Mouse (Mus musculus) liver, postnatal 0 days (tissue): ENCODE data around the gene Phf12.
"Not testable (repeated sequence)": the region's sequence is repeated elsewhere in the genome, so short reads cannot be mapped to it uniquely, and the experiment has no call there.

Experiments
- CTCF ChIP-seq: sonication (generic); IDR thresholded peaks from 2 replicates; pipeline ENCODE4 v1.5.1; 2016; ENCODE audit warnings: antibody characterized with exemption, low read depth
- EP300 ChIP-seq: IDR thresholded peaks from 2 replicates; pipeline ENCODE4 v1.6.1; 2016; ENCODE audit warnings: antibody characterized with exemption, low read depth, mild to moderate bottlenecking

DNA sequence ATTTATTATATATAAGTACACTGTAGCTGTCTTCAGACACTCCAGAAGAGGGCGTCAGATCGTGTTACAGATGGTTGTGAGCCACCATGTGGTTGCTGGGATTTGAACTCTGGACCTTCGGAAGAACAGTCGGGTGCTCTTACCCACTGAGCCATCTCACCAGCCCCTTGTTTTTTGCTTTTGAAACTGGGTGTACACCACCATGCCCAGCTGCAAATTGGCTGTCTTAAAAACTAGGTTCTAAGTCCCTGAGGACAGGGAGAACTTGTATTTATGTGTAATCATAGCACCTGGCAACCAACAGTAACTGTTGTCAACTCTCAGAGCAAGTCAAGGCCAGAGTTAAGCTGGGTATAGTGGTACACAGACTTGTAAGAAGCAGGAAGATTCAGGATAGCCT lies 66.1 kb downstream of the Phf12 start:
- TF ChIP-seq CTCF, EP300: not testable (repeated sequence)
